Mouse (Mus musculus): ENCODE measurements around the gene Bloc1s1.

Bloc1s1 gene

DNA sequence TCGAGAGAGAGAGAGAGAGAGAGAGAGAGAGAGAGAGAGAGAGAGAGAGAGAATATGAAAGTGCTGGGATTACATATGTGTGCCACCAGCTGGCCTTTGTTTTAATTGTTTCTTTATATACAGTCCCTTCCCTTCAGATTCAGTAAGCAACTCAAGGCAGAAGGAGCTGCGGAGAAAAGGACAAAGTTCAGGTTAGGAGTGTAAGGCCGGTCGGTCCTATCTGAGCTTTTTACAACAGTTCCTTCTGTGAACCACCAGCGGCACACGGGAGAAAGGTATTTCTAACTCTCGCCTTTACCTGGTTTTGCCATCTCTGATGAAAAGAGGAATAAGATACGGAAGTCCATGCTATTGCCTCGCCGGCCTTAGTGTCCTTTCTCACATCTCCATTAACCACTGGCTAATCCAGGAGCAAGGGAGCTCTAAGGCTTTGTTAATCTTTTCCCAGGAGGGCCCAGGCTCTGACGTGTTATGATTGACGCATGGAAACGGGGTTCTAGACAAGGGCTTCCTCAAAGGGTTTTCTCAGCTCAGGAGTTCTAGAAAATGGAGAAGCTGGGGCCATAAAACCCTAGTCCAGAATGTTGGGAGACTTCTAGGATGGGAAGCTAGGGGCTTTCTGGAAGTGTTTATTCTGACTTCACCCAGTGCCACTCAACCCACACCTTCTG lies 14.9 kb downstream of the Bloc1s1 start:
- DNase-seq (ENCODE audit: low read depth) = no peak

DNA sequence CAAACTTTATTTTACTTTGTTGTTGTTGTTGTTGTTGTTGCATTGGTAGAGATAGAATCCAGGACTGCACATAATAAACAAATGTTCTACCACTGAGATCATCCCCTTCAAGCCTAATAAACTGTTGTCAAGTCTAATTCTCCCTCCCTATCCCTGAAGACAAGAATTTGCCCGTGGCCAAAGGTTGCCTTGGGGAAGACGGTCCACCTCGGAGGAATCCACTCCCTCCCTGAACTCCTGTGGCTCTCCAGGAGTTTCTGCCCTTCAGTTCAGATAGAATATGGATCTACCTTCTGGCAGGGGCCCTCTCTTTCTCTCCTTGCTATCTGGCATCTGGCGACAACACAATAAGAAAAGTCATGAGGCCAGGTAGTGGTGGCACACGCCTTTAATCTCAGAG lies 19.0 kb downstream of the Bloc1s1 start:
- DNase-seq (ENCODE audit: low read depth) = no peak

- peak; percentile 58 for DNase-seq (ENCODE audit: low read depth)
Measured at GRCm38 (mm10) chr10:128902409-128902988, 21.3 kb downstream of the Bloc1s1 start.

DNA sequence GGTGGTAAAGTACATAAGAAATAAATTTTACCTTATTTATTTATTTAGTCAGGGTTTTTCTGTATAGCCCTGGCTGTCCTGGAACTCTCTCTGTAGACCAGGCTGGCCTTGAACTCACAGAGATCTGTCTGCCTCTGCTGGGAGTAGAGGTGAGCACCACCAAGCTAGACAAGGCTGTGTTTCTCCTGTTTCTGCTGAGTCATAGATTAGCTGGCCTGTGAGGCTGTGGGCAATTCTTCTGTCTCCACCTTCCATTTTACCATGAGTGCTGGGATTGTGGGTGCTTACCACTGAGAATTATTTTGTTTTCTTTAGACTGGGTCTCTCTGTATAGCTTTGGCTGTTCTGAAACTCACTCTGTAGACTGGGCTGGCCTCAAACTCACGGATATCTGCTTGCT lies 22.4 kb downstream of the Bloc1s1 start:
- DNase-seq (ENCODE audit: low read depth) = no peak

- no peak for DNase-seq (ENCODE audit: low read depth)
Measured at GRCm38 (mm10) chr10:128900698-128901097, 23.1 kb downstream of the Bloc1s1 start, which contains the start of gene Cd63. Gene Cd63 (plus strand): TSS chr10:128900989.

GRCm38 (mm10) chr10:128899759-128900490 lies 23.9 kb downstream of the Bloc1s1 start:
- no peak for DNase-seq (ENCODE audit: low read depth)

DNA sequence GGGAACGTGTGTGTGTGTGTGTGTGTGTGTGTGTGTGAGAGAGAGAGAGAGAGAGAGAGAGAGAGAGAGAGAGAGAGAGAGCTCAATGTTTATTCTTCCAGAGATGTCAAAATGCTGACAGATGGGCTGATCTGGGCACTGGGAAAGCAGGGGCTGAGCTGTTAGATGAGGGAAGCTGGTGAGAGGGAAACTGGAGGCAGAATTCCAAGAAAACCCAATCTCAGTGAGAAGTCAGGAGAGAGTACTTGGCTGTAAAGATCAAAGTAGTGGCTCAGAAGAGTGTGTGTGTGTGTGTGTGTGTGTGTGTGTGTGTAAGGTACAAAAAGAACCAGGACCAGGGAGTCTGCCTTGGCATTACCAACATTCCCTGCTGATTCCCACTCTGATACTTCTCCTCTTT lies 26.3 kb downstream of the Bloc1s1 start:
- no peak for DNase-seq (ENCODE audit: low read depth)

DNA sequence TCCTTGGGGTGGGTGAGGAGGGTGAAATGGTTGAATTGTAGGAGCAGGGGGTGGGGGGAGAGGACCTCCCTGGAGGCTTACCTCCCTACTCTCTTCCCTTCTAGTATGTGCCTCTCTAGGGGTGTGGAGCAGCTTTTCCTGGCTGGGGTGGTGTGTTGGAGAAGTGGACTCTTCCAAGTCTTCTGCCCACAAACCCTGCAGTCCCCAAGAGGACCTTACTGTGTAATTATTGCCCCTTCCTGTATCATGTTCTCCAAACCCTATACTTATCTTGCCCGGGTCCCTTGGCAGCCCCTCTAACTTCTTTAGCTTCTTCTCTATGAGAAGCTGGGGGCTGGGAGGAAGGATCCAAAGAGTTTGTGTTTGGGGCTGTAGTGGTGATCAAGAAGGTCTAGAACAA lies 27.0 kb downstream of the Bloc1s1 start:
- no peak for DNase-seq (ENCODE audit: low read depth)

- peak; percentile 29 for DNase-seq (ENCODE audit: low read depth)
Measured at GRCm38 (mm10) chr10:128895952-128896693, 27.7 kb downstream of the Bloc1s1 start.

DNA sequence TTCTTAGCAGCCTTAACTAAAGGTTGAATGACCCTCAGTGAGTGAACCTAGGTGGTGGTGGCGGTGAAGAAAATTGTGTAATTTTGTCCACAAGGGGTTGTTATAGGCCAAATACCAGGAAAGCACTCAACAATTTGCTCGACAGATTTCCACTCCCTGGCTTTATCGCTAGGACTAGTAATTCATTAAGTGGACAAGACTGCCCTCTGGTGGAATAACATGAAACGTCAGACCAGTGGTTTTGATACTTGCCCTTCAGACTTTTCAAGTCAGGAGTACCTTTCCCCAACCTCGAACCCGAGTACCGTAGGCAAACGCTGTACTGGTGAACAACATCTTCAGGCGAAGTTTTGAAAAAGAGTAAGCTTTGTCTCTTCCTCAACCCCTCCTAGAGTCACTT lies 28.4 kb downstream of the Bloc1s1 start:
- DNase-seq (ENCODE audit: low read depth) = peak; percentile 95

DNA sequence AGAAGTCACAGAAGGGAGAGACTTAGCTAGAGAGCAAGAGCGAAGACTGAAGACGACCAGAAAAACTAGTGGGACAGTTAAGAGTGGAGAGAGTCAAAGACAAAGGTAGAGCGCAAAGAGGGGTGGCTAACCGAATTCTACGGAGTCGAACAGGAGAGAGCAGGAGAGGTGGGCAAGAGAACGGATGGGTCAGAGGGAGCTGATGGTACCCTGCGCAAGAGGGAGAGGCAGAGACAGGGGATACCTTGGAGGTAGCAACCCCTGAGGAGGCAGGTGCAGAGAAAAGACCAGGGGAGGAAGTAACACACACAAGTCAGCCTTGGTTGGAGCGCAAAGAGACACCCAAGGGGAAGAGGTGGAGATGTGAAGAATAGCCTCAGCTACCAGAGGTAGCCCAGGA lies 31.6 kb downstream of the Bloc1s1 start:
- peak; percentile 60 for DNase-seq (ENCODE audit: low read depth)

GRCm38 (mm10) chr10:128891296-128892094 lies 32.3 kb downstream of the Bloc1s1 start, which contains the start of gene Gdf11:
Gene Gdf11 (minus strand): TSS chr10:128891718.
- DNase-seq (ENCODE audit: low read depth) = peak; percentile 77

DNA sequence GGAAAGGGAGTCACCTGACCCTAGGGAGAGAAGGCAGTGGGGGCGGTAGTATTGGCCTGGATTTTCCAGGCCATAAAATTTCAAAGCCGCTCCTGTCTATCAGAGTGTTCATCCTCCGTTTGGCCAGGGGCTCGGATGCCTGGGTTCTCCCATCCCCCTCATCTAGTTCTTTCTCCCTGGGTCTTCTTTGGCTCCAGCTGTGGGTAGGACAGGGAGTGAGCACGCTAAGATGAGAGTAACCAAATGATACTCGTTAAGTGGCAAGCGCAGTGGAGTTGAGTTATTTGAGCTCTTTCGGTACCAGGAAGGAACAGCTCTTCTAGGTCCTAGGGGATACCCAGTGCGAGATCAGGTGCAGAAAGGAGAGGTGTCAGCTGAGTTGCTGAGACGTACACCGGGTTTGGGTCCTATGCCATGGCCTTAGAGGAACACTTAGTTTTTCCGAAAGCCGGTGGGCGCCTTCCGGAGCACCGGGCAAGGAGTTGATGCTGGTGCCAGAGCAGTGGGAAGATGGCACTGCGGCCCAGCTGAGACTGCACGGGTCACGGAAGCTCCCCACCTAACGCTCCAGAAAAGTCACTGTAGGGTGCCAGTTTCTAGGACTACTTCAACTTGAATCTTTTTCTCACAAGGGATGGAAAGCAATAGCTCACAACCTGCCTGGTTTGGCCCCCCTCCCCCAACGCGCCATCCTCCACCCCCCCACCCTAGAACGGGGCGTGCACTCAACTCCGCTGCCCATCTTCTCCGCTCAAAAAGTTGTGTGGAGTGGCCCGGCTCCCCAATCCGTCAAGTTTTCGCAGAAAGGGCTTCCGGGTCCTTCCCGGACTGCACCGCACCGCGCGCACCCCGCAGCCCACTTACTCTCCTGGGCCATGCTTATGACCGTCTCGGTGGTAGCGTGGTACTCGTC lies 33.2 kb downstream of the Bloc1s1 start:
- peak; percentile 64 for DNase-seq (ENCODE audit: low read depth)

GRCm38 (mm10) chr10:128889846-128890245 lies 34.0 kb downstream of the Bloc1s1 start:
- DNase-seq (ENCODE audit: low read depth) = no peak

- peak; percentile 22 for DNase-seq (ENCODE audit: low read depth)
Measured at GRCm38 (mm10) chr10:128888941-128889827, 34.7 kb downstream of the Bloc1s1 start.

DNA sequence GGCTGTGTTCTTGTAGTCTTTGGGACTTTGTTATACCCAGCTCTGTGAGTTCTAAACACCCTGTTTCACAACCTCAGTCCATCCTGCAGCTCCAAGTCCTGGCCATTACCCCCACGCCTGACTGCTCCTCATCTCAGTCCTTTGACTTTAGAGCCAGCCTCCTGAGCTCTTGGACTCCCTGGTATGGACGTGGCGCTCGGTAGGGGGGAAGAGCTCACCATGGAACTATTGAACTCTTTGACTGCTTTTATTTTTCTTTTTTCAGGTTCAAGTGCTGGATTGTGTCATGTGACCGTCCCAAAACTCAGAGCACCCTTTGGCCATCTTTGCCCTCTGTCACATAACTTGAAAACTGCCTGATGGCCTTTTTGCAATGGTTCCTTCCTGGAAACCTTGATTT lies 41.8 kb downstream of the Bloc1s1 start:
- DNase-seq (ENCODE audit: low read depth) = no peak

DNA sequence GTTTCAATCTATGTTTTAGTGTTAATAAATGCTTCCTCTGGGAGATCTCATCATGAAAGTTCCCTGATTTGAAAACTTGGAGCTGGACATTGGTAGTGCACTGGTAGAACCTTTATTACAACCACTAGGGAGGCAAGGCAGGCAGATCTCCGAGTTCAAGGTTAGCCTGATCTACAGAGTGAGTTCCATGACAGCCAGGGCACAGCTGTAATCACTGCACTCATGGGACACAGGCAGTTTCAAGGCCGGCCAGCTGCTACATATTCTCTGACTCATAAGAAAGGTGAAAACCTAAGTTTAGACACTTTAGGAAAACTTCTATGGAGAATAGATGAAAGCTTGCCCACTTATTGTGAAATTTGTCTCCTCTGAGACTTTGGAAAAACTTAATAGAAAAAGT lies 45.0 kb downstream of the Bloc1s1 start:
- DNase-seq (ENCODE audit: low read depth) = no peak

- DNase-seq (ENCODE audit: low read depth) = no peak
Measured at GRCm38 (mm10) chr10:128878291-128878690, 45.5 kb downstream of the Bloc1s1 start.

DNA sequence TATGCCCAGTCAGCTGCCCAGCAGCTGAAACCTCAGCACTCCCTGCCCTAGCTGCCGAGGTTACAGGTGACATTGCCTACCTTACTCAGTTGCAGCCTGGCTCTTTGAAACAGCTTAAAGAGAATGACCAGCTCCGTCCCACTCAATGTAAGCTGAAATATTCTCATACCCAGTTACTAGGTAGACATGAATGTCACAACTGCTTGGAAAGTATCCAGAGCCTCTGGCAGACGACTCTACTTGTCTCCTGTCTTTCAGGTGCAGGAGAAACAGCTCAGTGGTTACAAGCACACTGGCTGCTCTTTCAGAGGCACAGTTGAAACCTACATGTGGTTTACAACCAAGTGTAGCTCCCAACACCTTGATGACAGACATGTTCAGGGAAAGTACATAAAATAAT lies 53.5 kb downstream of the Bloc1s1 start:
- DNase-seq (ENCODE audit: low read depth) = no peak

Measured in induced T-regulatory cell, adult 2 months (primary cell).